Mouse (Mus musculus) neural tube, embryonic 13.5 days (tissue): ENCODE measurements at regions not wholly inside any gene's neighbourhood (a gene's known extent, or its start where the extent isn't known, plus 50 kb on each side); places are given as distances from the start of the nearest gene placed in this dataset.

Source experiments
- ATAC-seq: fragments of 200-750 bp; cut with Nextera tagmentation; 2 replicates; pipeline ENCODE4 v1.8.0; 2017; ENCODE audit warnings: low read depth, mild to moderate bottlenecking, moderate TSS enrichment, moderate library complexity
- H3K27ac ChIP-seq: fragments of 300-500 bp; sonication (generic); replicated peaks from 2 replicates; pipeline ENCODE4 v1.5.1; 2015; ENCODE audit warnings: moderate library complexity, mild to moderate bottlenecking, inconsistent platforms
- H3K27me3 ChIP-seq: fragments of 300-500 bp; sonication (generic); 2 replicates; pipeline ENCODE4 v1.6.1; 2015; ENCODE audit warnings: mild to moderate bottlenecking, inconsistent platforms
- H3K36me3 ChIP-seq: fragments of 300-500 bp; sonication (generic); 2 replicates; pipeline ENCODE4 v1.6.1; 2015; ENCODE audit warnings: mild to moderate bottlenecking, inconsistent platforms
- H3K4me1 ChIP-seq: fragments of 300-500 bp; sonication (generic); replicated peaks from 2 replicates; pipeline ENCODE4 v1.6.1; 2015; ENCODE audit warnings: inconsistent platforms
- H3K4me2 ChIP-seq: fragments of 300-500 bp; sonication (generic); 2 replicates; pipeline ENCODE4 v1.6.1; 2015; ENCODE audit warnings: inconsistent platforms, mild to moderate bottlenecking, moderate library complexity
- H3K4me3 ChIP-seq: fragments of 300-500 bp; sonication (generic); 2 replicates; pipeline ENCODE4 v1.5.1; 2015; ENCODE audit warnings: mild to moderate bottlenecking, inconsistent platforms
- H3K9ac ChIP-seq: fragments of 300-500 bp; sonication (generic); 2 replicates; pipeline ENCODE4 v1.6.1; 2015; ENCODE audit warnings: moderate library complexity, mild to moderate bottlenecking, inconsistent platforms
- H3K9me3 ChIP-seq: fragments of 300-500 bp; sonication (generic); 2 replicates; pipeline ENCODE4 v1.6.1; 2016; ENCODE audit warnings: inconsistent platforms
- WGBS: fragments of 180-500 bp; shearing (Covaris S2); methylation state at CpG from one replicate; pipeline ENCODE4 v1.1.7; 2015; 5-methylcytosine and 5-hydroxymethylcytosine counted together

GRCm38 (mm10) chr2:139322509-139322908 lies 171.2 kb upstream of the Sptlc3 start:
- WGBS: 82% methylated on average over 2 of the region's 2 CpGs
- Histone ChIP-seq H3K4me3 (no peak overlapping the region), H3K4me2 (no peak overlapping the region), H3K9ac (no peak overlapping the region), H3K36me3 (no peaks in the 10 kb centered on the region), H3K27me3 (no peaks in the 10 kb centered on the region), H3K27ac (no peak overlapping the region), H3K4me1 (no peaks in the 10 kb centered on the region), H3K9me3 (no peaks in the 10 kb centered on the region)
- no peak for ATAC-seq

- H3K9me3 ChIP-seq: no peaks in the 10 kb centered on the region
- H3K27me3 ChIP-seq: no peaks in the 10 kb centered on the region
- H3K4me1 ChIP-seq: no peaks in the 10 kb centered on the region
- H3K36me3 ChIP-seq: no peaks in the 10 kb centered on the region
- no peak overlapping the region for H3K9ac ChIP-seq
- no peak overlapping the region for H3K4me2 ChIP-seq
- no peak overlapping the region for H3K27ac ChIP-seq
- 85% methylated on average over 3 of the region's 3 CpGs for WGBS
- H3K4me3 ChIP-seq: no peak overlapping the region
- no peak for ATAC-seq
Measured at GRCm38 (mm10) chr2:139325501-139325900, 168.2 kb upstream of the Sptlc3 start.

- Histone ChIP-seq H3K4me3 (no peak overlapping the region), H3K9ac (no peak overlapping the region), H3K27me3 (no peaks in the 10 kb centered on the region), H3K4me2 (no peak overlapping the region), H3K9me3 (no peaks in the 10 kb centered on the region), H3K27ac (peak overlapping the region; percentile 25; the same call in 1 of the 2 replicates), H3K36me3 (no peaks in the 10 kb centered on the region), H3K4me1 (peaks cover 11% of the 10 kb centered on the region)
- no peak for ATAC-seq
- WGBS: 24% methylated on average over 1 of the region's 1 CpGs
Measured at GRCm38 (mm10) chr2:139334681-139335080, 159.0 kb upstream of the Sptlc3 start.

- 78% methylated on average over 4 of the region's 4 CpGs for WGBS
- no peak overlapping the region for H3K4me3 ChIP-seq
Measured at GRCm38 (mm10) chr2:139338240-139338639, 155.5 kb upstream of the Sptlc3 start.

GRCm38 (mm10) chr2:139356280-139357010 lies 137.3 kb upstream of the Sptlc3 start:
- Histone ChIP-seq H3K4me1 (no peaks in the 10 kb centered on the region), H3K9me3 (no peaks in the 10 kb centered on the region), H3K27ac (no peak overlapping the region), H3K9ac (no peak overlapping the region), H3K36me3 (no peaks in the 10 kb centered on the region), H3K27me3 (no peaks in the 10 kb centered on the region), H3K4me3 (no peak overlapping the region), H3K4me2 (no peak overlapping the region)
- 91% methylated on average over 3 of the region's 3 CpGs for WGBS
- no peak for ATAC-seq

More at GRCm38 (mm10) chr2:139338240-139338639, 155.5 kb upstream of the Sptlc3 start:
- ATAC-seq: no peak
- H3K4me1 ChIP-seq: peaks cover 11% of the 10 kb centered on the region
- H3K9ac ChIP-seq: no peak overlapping the region
- no peak overlapping the region for H3K4me2 ChIP-seq
- H3K36me3 ChIP-seq: no peaks in the 10 kb centered on the region
- no peak overlapping the region for H3K27ac ChIP-seq
- H3K27me3 ChIP-seq: no peaks in the 10 kb centered on the region
- no peaks in the 10 kb centered on the region for H3K9me3 ChIP-seq

GRCm38 (mm10) chr2:139362245-139362847 lies 131.4 kb upstream of the Sptlc3 start:
- Histone ChIP-seq H3K27ac (no peak overlapping the region), H3K4me2 (no peak overlapping the region), H3K9ac (no peak overlapping the region), H3K4me3 (no peak overlapping the region), H3K9me3 (no peaks in the 10 kb centered on the region), H3K4me1 (no peaks in the 10 kb centered on the region), H3K36me3 (no peaks in the 10 kb centered on the region), H3K27me3 (no peaks in the 10 kb centered on the region)
- 92% methylated on average over 1 of the region's 1 CpGs for WGBS
- ATAC-seq: no peak

GRCm38 (mm10) chr2:139370070-139370469 lies 123.6 kb upstream of the Sptlc3 start:
- no peaks in the 10 kb centered on the region for H3K36me3 ChIP-seq
- H3K4me1 ChIP-seq: no peaks in the 10 kb centered on the region
- 47% methylated on average over 1 of the region's 1 CpGs for WGBS
- H3K9ac ChIP-seq: no peak overlapping the region
- H3K27ac ChIP-seq: no peak overlapping the region
- H3K9me3 ChIP-seq: no peaks in the 10 kb centered on the region
- H3K4me2 ChIP-seq: no peak overlapping the region
- no peaks in the 10 kb centered on the region for H3K27me3 ChIP-seq
- no peak for ATAC-seq
- no peak overlapping the region for H3K4me3 ChIP-seq

- Histone ChIP-seq H3K9ac (no peak overlapping the region), H3K27me3 (no peaks in the 10 kb centered on the region), H3K36me3 (no peaks in the 10 kb centered on the region), H3K4me3 (no peak overlapping the region), H3K9me3 (no peaks in the 10 kb centered on the region), H3K27ac (no peak overlapping the region), H3K4me2 (no peak overlapping the region), H3K4me1 (no peaks in the 10 kb centered on the region)
- ATAC-seq: no peak
- WGBS: 90% methylated on average over 6 of the region's 6 CpGs
Measured at GRCm38 (mm10) chr2:139380285-139380684, 113.4 kb upstream of the Sptlc3 start.

GRCm38 (mm10) chr2:139381628-139382027 lies 112.1 kb upstream of the Sptlc3 start:
- no peak overlapping the region for H3K9ac ChIP-seq
- 0% methylated on average over 1 of the region's 1 CpGs for WGBS
- H3K27me3 ChIP-seq: no peaks in the 10 kb centered on the region
- H3K27ac ChIP-seq: no peak overlapping the region
- no peaks in the 10 kb centered on the region for H3K9me3 ChIP-seq
- H3K4me3 ChIP-seq: no peak overlapping the region
- H3K4me2 ChIP-seq: no peak overlapping the region
- H3K36me3 ChIP-seq: no peaks in the 10 kb centered on the region
- peak; percentile 89 for ATAC-seq
- H3K4me1 ChIP-seq: no peaks in the 10 kb centered on the region

- WGBS: 28% methylated on average over 3 of the region's 3 CpGs
- H3K4me2 ChIP-seq: no peak overlapping the region
- H3K4me3 ChIP-seq: no peak overlapping the region
- H3K27ac ChIP-seq: no peak overlapping the region
- H3K36me3 ChIP-seq: no peaks in the 10 kb centered on the region
- ATAC-seq: no peak
- no peak overlapping the region for H3K9ac ChIP-seq
- no peaks in the 10 kb centered on the region for H3K27me3 ChIP-seq
- H3K4me1 ChIP-seq: no peaks in the 10 kb centered on the region
- no peaks in the 10 kb centered on the region for H3K9me3 ChIP-seq
Measured at GRCm38 (mm10) chr2:139413559-139413958, 80.2 kb upstream of the Sptlc3 start.

- WGBS: 58% methylated on average over 1 of the region's 1 CpGs
- Histone ChIP-seq H3K36me3 (no peaks in the 10 kb centered on the region), H3K4me1 (no peaks in the 10 kb centered on the region), H3K9me3 (no peaks in the 10 kb centered on the region), H3K4me3 (no peak overlapping the region), H3K4me2 (no peak overlapping the region), H3K27me3 (no peaks in the 10 kb centered on the region), H3K9ac (no peak overlapping the region), H3K27ac (no peak overlapping the region)
- ATAC-seq: no peak
Measured at GRCm38 (mm10) chr2:139417506-139417905, 76.2 kb upstream of the Sptlc3 start.

GRCm38 (mm10) chr2:139422678-139423077 lies 71.0 kb upstream of the Sptlc3 start:
- Histone ChIP-seq H3K4me2 (no peak overlapping the region), H3K9ac (no peak overlapping the region), H3K4me3 (no peak overlapping the region), H3K9me3 (no peaks in the 10 kb centered on the region), H3K27ac (no peak overlapping the region), H3K4me1 (no peaks in the 10 kb centered on the region), H3K27me3 (no peaks in the 10 kb centered on the region), H3K36me3 (no peaks in the 10 kb centered on the region)
- WGBS: 86% methylated on average over 3 of the region's 3 CpGs
- ATAC-seq: no peak

- Histone ChIP-seq H3K4me2 (no peak overlapping the region), H3K4me1 (no peaks in the 10 kb centered on the region), H3K9ac (no peak overlapping the region), H3K4me3 (no peak overlapping the region), H3K9me3 (no peaks in the 10 kb centered on the region), H3K36me3 (no peaks in the 10 kb centered on the region), H3K27ac (no peak overlapping the region), H3K27me3 (no peaks in the 10 kb centered on the region)
- ATAC-seq: no peak
- WGBS: 85% methylated on average over 2 of the region's 2 CpGs
Measured at GRCm38 (mm10) chr2:139423413-139423812, 70.3 kb upstream of the Sptlc3 start.
